Mouse (Mus musculus) testis, adult 2 months (tissue): ENCODE measurements around the gene P3h3.
"Not testable (repeated sequence)": the region's sequence is repeated elsewhere in the genome, so short reads cannot be mapped to it uniquely, and the experiment has no call there.

Experiments
- CTCF ChIP-seq: fragments of 200-500 bp; IDR thresholded peaks from 2 replicates; pipeline ENCODE4 v1.5.1; 2012; ENCODE audit warnings: low read depth, mild to moderate bottlenecking, inconsistent platforms, low read length, moderate library complexity; ENCODE audit not compliant: control insufficient read depth, insufficient read depth, insufficient replicate concordance
- POLR2A ChIP-seq: fragments of 200-500 bp; IDR thresholded peaks from 2 replicates; pipeline ENCODE4 v1.6.1; 2012; ENCODE audit warnings: low read depth, mild to moderate bottlenecking, inconsistent platforms, low read length, moderate library complexity; ENCODE audit not compliant: control insufficient read depth

- not testable (repeated sequence) for TF ChIP-seq POLR2A, CTCF
These were observed 46.8 kb downstream of the P3h3 start for GRCm38 (mm10) chr6:124810566-124811402.
